Mouse (Mus musculus) gastrocnemius, postnatal 10 days (tissue): ENCODE data around the gene Henmt1. TPM values are rescaled to one million over a fixed set of nuclear protein-coding genes. Genes with fewer than 3 reads are reported as not detected.
A peak's percentile ranks its signal among the peaks of the same experiment; 100 is the strongest.

Experiments
- DNase-seq: peaks from one replicate; pipeline ENCODE4 v3.0.0; 2021; ENCODE audit warnings: mixed read lengths
- long read RNA-seq, 2 experiments: library from polyadenylated mRNA; stranded (forward); transcript quantifications; one replicate each; pipeline ENCODE4 v2.0.0; 2021
- total RNA-seq, 2 experiments: library from RNA; stranded (reverse); gene quantifications; 2 replicates each; pipeline ENCODE4 v1.2.3; 2021

Gene Henmt1
- total RNA-seq: not detected
- long read RNA-seq, experiment 1: 0 reads
- long read RNA-seq, experiment 2: 0 reads

- no peak for DNase-seq
Observed at GRCm38 (mm10) chr3:108939573-108939972, at the start of gene Henmt1. Henmt1 (plus strand) TSS chr3:108939873.

DNA sequence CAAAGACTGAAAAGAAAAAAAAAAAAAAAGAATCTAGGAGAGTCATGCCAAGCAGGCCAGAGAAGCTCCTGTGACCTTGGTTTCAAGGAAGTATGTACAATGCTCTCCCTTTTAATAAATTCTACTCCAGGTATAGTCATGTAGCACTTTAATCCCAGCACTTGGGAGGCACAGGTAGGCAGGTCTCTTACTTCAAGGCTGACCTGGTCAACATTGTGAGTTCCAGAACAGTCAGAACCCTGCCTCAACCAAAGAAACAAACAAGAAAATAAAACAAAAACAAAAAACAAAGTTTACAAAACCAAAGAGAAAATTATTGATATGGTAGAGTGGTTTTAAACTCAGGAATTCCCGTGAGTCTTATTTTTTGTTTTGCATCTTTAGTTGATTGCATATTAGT, 49.8 kb upstream of the Henmt1 start, which contains the start of gene Fndc7:
Gene Fndc7 (minus strand): TSS at position 101 of the 400 bp plus-strand sequence.
- DNase-seq: no peak

DNA sequence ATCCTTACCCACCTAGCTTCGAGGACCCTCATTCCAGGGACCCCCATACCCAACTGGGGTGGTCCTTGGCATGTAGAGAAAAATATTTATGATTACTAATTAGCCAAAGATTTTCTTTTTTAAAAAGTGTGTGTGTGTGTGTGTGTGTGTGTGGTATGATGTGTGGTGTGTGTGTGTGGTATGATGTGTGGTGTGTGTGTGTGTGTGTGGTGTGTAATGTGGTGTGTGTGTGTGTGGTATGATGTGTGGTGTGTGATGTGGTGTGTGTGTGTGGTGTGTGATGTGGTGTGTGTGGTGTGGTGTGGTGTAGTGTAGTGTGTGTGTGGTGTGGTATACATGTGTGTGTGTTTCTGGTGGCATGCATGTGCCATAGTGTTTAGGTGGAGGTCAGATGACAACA, 47.6 kb upstream of the Henmt1 start:
- DNase-seq: no peak

DNA sequence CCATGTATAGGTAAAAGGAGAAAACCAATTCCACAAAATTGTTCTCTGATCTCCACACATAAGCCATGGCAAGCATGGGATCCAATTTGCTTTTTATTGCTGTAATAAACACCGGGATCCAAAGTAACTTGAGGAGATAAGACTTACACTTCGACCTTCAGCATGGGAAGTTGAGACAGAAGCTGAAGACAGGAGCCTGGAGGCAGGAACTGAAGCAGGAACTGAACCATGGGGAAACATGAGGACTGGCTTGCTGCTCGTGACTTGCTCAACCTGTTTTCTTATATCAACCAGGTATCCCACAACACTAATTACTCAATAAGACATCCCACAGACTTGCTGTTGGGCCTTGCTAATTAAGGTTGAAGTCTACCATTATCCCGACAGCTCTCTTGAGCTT, 46.8 kb upstream of the Henmt1 start:
- no peak for DNase-seq

DNA sequence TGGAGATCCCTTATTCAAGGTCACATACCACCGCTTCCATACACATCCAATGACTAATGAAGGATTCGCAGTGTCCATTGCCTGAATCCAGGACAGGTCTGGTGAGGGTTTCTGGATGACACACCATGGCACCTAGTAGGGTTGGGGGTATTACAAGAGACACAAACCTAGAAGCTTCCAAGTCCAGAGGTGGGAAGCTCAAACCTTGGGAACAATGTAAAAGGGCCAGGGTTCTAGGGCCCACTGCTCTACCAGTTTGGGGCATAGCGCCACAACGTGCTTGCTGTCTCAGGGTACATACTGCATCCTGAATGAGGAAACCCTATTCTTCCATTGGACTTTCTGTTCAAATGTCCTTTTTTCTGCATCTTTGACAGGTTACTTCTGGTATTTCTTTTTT, 41.0 kb upstream of the Henmt1 start:
- no peak for DNase-seq

GRCm38 (mm10) chr3:108900147-108900546, 39.5 kb upstream of the Henmt1 start:
- DNase-seq: no peak

DNA sequence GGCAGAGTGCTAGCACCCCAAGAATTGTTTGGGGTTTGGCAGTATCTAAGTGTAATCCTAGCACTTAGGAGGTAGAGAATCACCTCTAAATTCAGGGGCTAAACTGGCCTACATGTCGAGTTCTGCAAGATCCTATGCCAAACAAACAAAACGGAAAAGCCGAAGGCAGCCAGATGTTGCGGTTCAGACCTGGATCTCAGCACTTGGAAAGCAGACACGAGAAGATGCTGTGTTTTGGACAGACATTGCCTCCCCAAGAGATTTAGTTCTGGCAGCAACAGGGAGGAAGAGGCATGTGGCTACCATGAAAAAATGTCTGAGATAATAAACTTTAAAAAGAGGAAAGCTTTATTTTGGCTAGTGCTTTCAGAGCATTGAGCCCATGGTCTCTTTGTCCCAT, 39.0 kb upstream of the Henmt1 start:
- DNase-seq: no peak

- DNase-seq: no peak
Observed at GRCm38 (mm10) chr3:108902038-108902437, 37.6 kb upstream of the Henmt1 start.

DNA sequence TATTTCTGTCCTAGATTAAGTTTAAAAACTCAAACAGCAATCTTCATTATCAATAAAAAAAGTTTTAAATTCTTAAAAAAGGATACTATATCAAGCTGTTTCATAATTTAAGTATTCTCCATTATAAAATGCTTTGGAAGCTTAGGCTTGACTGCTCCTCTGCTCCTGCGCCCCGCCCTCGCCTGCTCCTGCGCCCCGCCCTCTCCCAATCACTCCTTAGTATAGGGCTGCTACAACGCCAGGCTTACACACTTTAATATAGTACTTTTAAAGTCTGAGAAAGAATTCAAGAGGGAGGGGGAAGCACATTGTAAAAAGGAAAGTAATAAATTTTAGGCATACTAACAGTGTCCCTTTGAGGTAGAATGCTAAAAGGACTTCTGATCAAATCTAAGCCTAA, 36.7 kb upstream of the Henmt1 start:
- DNase-seq: no peak

DNA sequence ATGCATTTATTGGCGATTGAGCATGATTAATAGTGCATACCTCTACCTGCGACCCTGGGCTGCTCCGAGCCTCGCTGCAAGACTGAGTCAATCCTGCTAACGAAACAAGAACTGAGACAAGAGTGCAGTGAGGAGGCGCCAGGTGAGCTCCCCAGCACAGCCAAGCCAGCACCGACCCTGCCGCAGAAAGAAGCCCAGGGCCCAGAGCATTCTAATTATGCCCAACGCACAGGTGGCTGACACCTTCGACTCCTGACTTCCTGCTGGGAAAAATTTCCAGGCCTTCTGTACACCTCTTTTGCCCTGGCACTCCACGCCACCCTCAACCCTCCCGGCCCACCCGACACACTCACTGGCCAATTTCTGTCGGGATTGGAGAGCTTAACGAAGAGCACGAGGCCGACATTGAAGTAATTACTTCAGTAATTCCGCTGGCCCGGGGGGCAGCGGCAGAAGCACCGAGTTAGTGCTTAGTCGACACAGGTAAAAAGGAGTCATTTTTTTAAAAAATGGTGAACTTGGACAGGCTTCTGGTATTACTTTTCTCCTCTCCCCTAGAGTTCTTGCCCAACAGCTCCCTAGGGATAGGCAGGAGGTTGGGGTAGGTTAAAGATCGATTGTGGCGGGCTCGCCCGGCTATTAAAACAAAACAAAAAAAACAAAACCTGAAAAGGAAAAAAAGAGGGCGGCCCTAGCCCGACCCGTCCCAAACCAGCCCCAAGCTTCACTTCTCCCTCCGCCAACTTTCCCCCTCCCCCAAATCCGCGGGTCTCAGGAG, 29.2 kb upstream of the Henmt1 start:
- no peak for DNase-seq

DNA sequence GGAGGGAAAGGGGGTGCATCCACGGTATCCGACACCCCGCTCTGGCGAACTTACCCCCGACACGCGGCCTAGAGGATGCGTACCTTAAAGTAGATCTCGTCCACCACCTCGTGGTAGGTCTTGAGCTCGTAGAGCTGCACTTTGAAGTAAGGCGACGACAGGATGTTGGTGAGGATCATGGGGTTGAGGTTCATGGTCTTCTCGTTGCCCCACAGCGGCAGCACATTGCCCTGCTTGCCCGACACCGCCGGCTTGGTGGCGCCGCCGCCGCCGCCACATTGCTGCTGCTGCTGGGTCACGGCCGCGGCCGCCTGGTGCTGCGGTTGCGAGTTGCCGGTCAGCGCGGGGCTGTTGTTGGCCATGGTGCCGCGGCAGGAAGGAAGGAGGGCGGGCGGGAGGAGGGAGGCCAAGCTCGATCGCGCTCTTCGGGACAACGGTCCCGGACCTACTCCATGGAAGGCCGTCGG, 28.6 kb upstream of the Henmt1 start:
- DNase-seq: peak; percentile 64

DNA sequence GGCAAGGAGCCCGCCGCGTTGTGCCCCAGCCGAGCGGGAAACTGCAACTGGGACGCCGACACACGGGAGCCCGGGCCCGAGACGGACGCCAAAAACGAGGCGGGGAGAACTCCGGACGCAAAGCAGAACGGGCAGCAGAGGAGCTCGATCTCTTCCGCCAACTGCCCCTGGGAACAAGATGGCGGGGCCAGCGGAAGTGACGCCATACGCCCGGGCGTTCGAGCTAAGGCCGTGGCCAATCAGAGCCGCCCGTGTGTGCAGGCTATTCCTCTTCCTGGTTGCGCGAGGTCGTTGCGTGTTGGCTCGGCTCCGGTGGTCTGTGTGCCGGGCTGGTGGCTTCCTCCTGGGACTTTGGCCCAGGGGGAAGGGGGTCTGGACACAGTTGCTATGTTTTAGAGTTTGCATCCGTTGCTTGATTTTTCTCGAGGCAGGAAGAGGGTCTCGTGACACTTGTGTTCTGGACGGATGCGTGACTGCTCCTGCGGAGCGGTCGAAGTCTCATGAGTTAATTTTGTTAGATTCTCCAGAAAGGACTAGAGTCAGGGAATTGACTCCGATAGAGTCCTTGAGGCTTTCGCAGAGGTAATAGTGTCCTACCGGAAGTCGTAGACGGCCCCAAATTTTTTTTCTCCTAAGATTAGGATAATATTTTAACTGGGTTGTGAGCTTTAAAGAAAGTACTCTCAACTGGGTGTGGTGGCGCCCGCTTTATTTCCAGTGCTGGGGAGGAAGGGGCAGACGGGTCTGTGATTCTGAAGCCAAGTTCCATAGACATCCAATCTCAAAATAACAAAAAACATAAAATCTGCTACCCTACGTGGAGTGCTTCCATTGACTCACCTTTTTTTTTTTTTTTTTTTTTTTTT, 27.9 kb upstream of the Henmt1 start, which contains the start of gene Prpf38b:
Gene Prpf38b (minus strand): TSS at position 180 of the 866 bp plus-strand sequence.
- peak; percentile 95 for DNase-seq

GRCm38 (mm10) chr3:108915999-108916398, 23.7 kb upstream of the Henmt1 start:
- no peak for DNase-seq

DNA sequence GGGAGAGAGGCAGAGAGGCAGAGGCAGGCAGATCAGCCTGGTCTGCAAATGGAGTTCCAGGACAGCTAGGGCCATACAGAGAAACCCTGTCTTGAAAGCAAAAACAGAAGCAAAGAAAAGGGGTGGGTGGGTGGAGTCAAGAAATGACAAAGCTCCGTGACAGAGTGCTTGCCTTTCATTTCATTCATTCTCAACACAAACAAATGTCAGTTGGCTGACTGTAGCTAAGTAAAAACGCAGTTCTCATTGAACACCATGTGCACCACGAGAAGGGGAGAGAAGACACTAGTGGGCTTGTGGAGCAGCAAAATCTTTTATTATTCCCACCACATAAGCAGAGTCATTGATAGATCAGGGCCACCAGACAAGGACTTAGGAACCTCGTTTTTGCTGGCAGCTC, 22.8 kb upstream of the Henmt1 start:
- no peak for DNase-seq

DNA sequence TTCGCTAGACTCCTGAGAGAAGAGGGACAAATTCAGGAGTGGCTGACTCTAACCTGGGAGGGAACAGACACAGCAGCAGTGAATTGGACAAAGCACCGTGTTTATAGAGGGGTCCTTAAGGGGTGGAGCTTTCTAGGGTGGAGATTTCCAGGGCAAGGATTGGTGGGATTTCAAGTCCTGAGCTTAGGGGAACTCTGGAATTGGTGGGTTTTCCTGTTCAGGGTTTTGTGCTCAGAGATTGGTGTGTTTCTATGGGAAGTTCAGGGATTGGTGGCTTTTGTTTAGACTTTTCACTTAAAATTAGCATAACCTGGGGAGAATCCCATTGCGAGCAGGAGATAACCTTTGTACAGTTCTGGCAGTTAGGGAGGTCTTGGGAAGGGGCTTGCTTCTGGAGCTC, 21.7 kb upstream of the Henmt1 start:
- no peak for DNase-seq

DNA sequence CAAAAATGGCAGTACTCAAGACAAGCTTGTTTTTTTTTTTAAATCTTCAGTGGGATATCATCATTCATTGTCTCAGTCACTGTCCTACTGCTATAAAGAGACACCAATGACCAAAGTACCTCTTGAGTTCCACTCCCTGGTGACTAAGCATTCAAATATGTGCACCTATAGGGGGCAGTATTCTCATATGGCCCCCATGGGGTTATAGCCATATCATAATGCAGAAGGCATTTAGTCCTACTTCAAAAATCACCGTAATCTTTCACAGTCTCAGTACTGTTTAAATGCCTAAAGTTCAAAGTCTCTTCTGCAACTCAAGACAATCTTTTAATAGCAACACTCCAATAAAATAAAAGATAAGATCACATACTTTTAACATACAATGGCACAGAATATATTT, 20.8 kb upstream of the Henmt1 start:
- DNase-seq: no peak

DNA sequence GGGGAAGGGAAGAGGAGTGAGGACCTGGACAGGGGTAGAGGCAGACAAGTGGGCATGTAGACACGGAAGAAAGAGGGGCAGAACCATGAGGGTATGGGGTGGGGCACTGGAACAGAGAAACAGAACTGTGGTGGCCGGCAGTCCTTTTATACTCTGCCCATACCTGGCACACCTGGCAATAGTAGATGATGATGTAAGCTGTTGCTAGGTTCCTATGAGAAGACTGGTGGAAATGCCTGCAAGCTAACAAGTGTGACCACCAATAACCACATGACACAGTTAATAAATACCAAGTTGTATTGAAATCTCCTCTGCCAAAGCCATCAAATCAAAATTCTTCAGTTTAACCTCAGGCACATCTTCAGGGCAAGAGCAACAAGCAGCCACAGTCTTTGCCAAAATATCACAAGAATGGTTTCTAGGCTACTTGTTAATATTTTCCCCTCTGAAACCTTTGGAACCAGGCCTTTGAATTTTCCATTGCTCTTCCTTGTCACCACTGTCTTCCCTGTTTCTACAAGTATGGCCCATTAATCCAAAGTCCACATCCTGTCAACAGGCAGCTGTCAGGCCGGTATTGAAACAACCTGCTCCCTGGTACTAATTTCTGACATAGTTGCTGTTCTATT, 19.1 kb upstream of the Henmt1 start:
- DNase-seq: no peak

- no peak for DNase-seq
Observed at GRCm38 (mm10) chr3:108921822-108922221, 17.9 kb upstream of the Henmt1 start.

GRCm38 (mm10) chr3:108925677-108926076, 14.0 kb upstream of the Henmt1 start:
- DNase-seq: no peak

DNA sequence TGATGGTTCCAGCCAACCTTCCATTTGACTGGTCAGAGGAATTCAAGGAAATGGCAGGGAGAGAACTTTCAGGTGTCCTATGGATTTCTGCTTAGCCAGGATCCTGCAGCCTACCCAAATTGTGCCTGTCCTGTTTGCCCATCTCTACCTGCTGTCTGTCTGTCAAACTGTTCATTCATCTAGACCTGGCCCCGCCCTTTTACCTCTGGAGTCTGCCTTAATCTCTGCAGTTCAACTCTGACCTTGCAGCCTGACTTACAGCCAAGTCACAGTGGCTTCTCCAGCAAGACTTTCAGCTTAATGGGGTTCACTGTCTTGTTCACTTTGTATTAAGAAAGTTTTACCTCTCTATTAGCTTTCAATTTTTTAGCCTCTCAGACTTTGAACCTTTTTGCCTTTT, 13.4 kb upstream of the Henmt1 start:
- no peak for DNase-seq

- DNase-seq: no peak
Observed at GRCm38 (mm10) chr3:108933557-108933956, 6.1 kb upstream of the Henmt1 start.

- DNase-seq: no peak
Observed at GRCm38 (mm10) chr3:108938691-108939090, 982 bp upstream of the Henmt1 start.
